Mouse (Mus musculus) liver, postnatal 0 days (tissue): ENCODE results near the gene Npas4. TPM values are rescaled to one million over a fixed set of nuclear protein-coding genes. Genes with fewer than 3 reads are reported as not detected.
"Not testable (repeated sequence)": the region's sequence is repeated elsewhere in the genome, so short reads cannot be mapped to it uniquely, and the experiment has no call there.

ENCODE experiments used
- ATAC-seq: fragments of 200-750 bp; cut with Nextera tagmentation; 2 replicates; pipeline ENCODE4 v1.8.0; 2017; ENCODE audit warnings: mild to moderate bottlenecking, moderate library complexity
- DNase-seq: peaks from one replicate; pipeline ENCODE4 v3.0.0-alpha.2; 2016
- H3K27ac ChIP-seq: fragments of 300-500 bp; sonication (generic); 2 replicates; pipeline ENCODE4 v1.5.1; 2014; ENCODE audit warnings: antibody characterized with exemption, moderate library complexity, mild to moderate bottlenecking, low read depth
- H3K27me3 ChIP-seq: fragments of 300-500 bp; sonication (generic); 2 replicates; pipeline ENCODE4 v1.6.1; 2014; ENCODE audit warnings: low read length, control low read depth, mixed read lengths; ENCODE audit not compliant: insufficient read depth
- H3K36me3 ChIP-seq: fragments of 300-500 bp; sonication (generic); replicated peaks from 2 replicates; pipeline ENCODE4 v1.6.1; 2014; ENCODE audit warnings: mild to moderate bottlenecking, control low read depth, low read length, moderate library complexity, mixed read lengths; ENCODE audit not compliant: insufficient read depth
- H3K4me1 ChIP-seq: fragments of 300-500 bp; sonication (generic); 2 replicates; pipeline ENCODE4 v1.6.1; 2014; ENCODE audit warnings: antibody characterized with exemption, mild to moderate bottlenecking, control low read depth; ENCODE audit not compliant: insufficient read depth
- H3K4me2 ChIP-seq: fragments of 300-500 bp; sonication (generic); 2 replicates; pipeline ENCODE4 v1.6.1; 2014; ENCODE audit warnings: low read depth, mild to moderate bottlenecking, low read length, moderate library complexity, mixed read lengths
- H3K4me3 ChIP-seq: fragments of 300-500 bp; sonication (generic); 2 replicates; pipeline ENCODE4 v1.5.1; 2014; ENCODE audit warnings: low read depth, low read length
- H3K9ac ChIP-seq: fragments of 300-500 bp; sonication (generic); replicated peaks from 2 replicates; pipeline ENCODE4 v1.6.1; 2014; ENCODE audit warnings: mild to moderate bottlenecking, moderate library complexity
- H3K9me3 ChIP-seq: fragments of 300-500 bp; sonication (generic); 2 replicates; pipeline ENCODE4 v1.6.1; 2016; ENCODE audit warnings: mild to moderate bottlenecking, control low read depth, low read length, mixed read lengths
- CTCF ChIP-seq: sonication (generic); IDR thresholded peaks from 2 replicates; pipeline ENCODE4 v1.5.1; 2016; ENCODE audit warnings: antibody characterized with exemption, low read depth
- EP300 ChIP-seq: IDR thresholded peaks from 2 replicates; pipeline ENCODE4 v1.6.1; 2016; ENCODE audit warnings: antibody characterized with exemption, low read depth, mild to moderate bottlenecking
- WGBS: fragments of 180-500 bp; shearing (Covaris S2); extraction: QIAGEN DNeasy Blood & Tissue Kit; methylation state at CpG from one replicate; pipeline ENCODE4 v1.1.7; 2014; ENCODE audit not compliant: insufficient replicate concordance; 5-methylcytosine and 5-hydroxymethylcytosine counted together
- polyA plus RNA-seq: library from polyadenylated mRNA; unstranded; fragments of >200 nt; fragmentation: Nextera tagmentation; extraction: Ambion mirVana; gene quantifications from 2 replicates; pipeline ENCODE4 v1.2.1, GENCODE M21; 2015

Gene Npas4
- polyA plus RNA-seq, 1 experiment from 2014 or later: not detected

DNA sequence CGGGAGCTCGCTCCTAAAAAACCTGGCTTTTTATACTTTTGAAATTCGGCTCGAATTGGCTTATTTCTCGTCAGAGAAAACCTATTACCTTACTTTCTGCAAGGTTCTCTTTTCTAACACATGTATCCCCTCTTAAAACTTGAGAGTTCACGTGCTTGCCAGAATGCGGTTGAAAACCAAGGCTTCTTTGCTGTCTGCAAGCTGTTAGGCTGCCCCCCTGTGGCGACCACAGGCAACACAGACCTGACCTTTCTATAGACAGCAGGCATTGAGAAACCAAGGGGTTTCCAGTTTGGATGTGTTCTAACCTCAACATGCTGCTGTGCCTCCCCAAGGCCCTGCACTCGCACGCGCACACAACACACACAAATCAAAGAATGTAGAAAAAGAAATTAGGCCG lies 26.7 kb upstream of the Npas4 start:
- ATAC-seq (peak; percentile 50; the same call in 1 of the 2 replicates), DNase-seq (peak; percentile 81)
- Histone ChIP-seq H3K4me1 (no peaks in the 10 kb centered on the region), H3K4me3 (no peak overlapping the region), H3K36me3 (no peaks in the 10 kb centered on the region), H3K27me3 (no peaks in the 10 kb centered on the region), H3K9me3 (no peaks in the 10 kb centered on the region), H3K27ac (no peak overlapping the region), H3K4me2 (0 out of 2 replicates have a peak overlapping the region, but pooled peaks have one; percentile 32), H3K9ac (no peak overlapping the region)
- peak; percentile 87 for TF ChIP-seq CTCF
- TF ChIP-seq EP300: no peak
- WGBS: 23% methylated on average over 12 of the region's 12 CpGs

DNA sequence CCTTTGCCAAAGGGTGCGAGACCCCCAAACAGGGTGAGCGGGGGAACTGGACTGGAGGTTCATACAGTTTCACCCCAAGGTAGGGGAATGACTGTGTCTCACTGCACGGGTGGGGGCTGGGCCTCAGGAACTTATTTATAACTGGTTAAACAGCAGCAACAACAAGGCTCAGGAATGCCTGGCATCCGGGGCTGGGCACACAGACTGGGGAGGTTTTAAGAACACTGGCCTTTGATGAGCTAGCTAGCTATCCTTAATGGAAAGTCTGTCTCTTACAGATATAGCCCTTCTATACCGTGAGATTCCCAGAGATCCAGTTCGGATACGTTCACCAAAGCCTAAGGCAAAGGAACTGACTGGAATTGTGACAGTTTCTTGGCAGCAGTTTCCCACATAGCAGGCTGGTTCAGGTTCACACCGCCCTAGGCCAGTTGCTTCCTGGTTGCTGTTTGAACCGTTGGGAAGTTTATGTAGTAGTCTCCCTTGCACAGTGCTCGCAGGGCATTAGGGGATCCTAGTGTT lies 26.2 kb upstream of the Npas4 start:
- Histone ChIP-seq H3K9me3 (no peaks in the 10 kb centered on the region), H3K4me3 (no peak overlapping the region), H3K4me1 (no peaks in the 10 kb centered on the region), H3K9ac (no peak overlapping the region), H3K27me3 (no peaks in the 10 kb centered on the region), H3K27ac (no peak overlapping the region), H3K36me3 (no peaks in the 10 kb centered on the region), H3K4me2 (0 out of 2 replicates have a peak overlapping the region, but pooled peaks have one; percentile 32)
- WGBS: 39% methylated on average over 10 of the region's 10 CpGs
- DNase-seq (no peak), ATAC-seq (peak; percentile 19; the same call in 1 of the 2 replicates)
- TF ChIP-seq EP300 (no peak), CTCF (no peak)

DNA sequence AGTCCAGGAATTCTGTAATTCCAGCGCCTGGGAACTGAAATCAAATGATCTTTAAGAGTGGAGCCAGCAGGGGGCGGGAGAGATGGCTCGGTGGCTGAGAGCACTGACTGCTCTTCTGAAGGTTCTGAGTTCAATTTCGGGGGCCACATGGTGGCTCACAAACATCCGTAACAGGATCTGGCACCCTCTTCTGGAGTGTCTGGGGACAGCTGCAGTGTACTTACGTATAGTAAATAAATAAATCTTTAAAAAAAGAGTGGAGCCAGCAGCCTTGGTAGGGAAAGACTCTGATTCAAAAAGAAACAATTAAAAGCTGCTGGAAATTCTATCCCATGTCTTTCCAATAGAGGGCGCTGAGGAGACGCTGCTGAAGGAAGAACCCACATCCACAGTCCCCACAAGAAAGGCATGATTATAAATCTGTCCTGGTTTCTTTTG lies 24.9 kb upstream of the Npas4 start:
- no peak overlapping the region for H3K4me3 ChIP-seq
- TF ChIP-seq EP300: no peak
- TF ChIP-seq CTCF: peak; percentile 61
- ATAC-seq (no peak), DNase-seq (peak; percentile 25)
- no peaks in the 10 kb centered on the region for H3K9me3 ChIP-seq
- H3K4me1 ChIP-seq: no peaks in the 10 kb centered on the region
- WGBS: 16% methylated on average over 8 of the region's 8 CpGs
- no peak overlapping the region for H3K9ac ChIP-seq
- H3K27me3 ChIP-seq: no peaks in the 10 kb centered on the region
- H3K27ac ChIP-seq: no peak overlapping the region
- no peaks in the 10 kb centered on the region for H3K36me3 ChIP-seq
- no peak overlapping the region for H3K4me2 ChIP-seq

DNA sequence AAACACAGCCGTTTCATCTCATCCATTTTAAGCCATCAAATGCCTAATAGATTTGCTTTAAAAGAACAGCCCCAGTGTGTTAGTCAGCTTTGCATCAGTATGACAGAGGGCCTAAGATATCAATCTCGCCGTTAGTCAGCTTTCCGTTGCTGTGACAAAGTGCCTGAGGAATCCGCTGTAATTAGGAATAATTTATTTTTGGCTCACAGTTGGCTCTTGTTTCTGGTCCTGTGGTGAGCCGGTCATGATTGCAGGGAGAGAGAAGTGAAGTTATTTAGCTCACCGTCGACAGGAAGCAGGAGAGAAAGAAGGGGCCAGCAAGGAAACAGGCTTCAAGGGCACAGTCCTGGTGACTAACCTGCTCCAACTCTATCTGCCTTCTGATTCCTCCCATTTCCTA lies 23.0 kb upstream of the Npas4 start:
- no peaks in the 10 kb centered on the region for H3K9me3 ChIP-seq
- no peak overlapping the region for H3K9ac ChIP-seq
- no peak for TF ChIP-seq CTCF
- TF ChIP-seq EP300: no peak
- no peak overlapping the region for H3K27ac ChIP-seq
- ATAC-seq (no peak), DNase-seq (no peak)
- H3K4me1 ChIP-seq: no peaks in the 10 kb centered on the region
- no peak overlapping the region for H3K4me2 ChIP-seq
- no peaks in the 10 kb centered on the region for H3K36me3 ChIP-seq
- no peak overlapping the region for H3K4me3 ChIP-seq
- 46% methylated on average over 8 of the region's 8 CpGs for WGBS
- H3K27me3 ChIP-seq: no peaks in the 10 kb centered on the region

DNA sequence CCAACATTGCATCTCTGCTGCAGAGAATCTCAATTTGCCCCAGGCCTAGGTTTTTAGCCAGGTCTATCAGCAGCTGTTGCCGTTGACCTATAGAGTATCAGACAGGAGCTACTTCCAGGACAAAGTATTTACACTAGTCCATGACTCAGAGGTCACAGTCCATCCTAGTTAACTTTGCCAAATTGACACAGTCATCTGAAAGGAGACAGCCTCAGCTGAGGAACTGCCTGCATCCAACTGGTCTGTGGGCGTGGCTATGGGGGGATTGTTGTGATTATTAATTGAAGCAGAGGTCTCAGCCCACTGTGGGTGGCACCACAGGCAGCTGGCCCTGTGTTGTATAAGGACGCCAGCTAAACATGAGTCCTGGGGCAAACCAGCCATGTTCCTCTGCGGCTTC lies 14.8 kb upstream of the Npas4 start:
- DNase-seq: no peak
- 57% methylated on average over 4 of the region's 4 CpGs for WGBS

DNA sequence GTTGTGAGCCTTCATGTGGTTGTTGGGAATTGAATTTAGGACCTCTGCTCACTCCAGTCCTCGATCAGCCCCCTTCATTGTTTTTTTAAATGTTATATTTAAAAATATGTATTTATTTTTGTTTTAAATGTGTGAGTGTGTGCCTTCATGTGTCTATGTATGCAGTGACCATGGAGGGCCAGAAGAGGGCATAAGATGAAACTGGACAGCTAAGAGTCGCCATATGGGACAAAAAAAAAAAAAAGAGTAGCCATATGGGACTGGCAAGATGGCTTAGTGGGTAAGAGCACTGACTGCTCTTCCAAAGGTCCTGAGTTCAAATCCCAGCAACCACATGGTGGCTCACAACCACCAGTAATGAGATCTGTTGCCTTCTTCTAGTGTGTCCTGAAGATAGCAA lies 13.5 kb upstream of the Npas4 start:
- H3K36me3 ChIP-seq, DNase-seq, ATAC-seq, H3K4me3 ChIP-seq, H3K27ac ChIP-seq, H3K4me2 ChIP-seq, H3K9me3 ChIP-seq, H3K4me1 ChIP-seq, H3K9ac ChIP-seq: not testable (repeated sequence)
- 0 out of 2 replicates have a peak, but pooled peaks have one; percentile 14 for TF ChIP-seq CTCF
- 49% methylated on average over 2 of the region's 2 CpGs for WGBS
- H3K27me3 ChIP-seq: peaks cover 13% of the 10 kb centered on the region

More for the DNA sequence above, 14.8 kb upstream of the Npas4 start:
- H3K36me3 ChIP-seq: no peaks in the 10 kb centered on the region
- H3K9me3 ChIP-seq: no peaks in the 10 kb centered on the region
- H3K27ac ChIP-seq: no peak overlapping the region
- H3K9ac ChIP-seq: no peak overlapping the region
- no peak overlapping the region for H3K4me2 ChIP-seq
- no peak for TF ChIP-seq CTCF
- TF ChIP-seq EP300: no peak
- H3K4me1 ChIP-seq: no peaks in the 10 kb centered on the region; the same call in 1 of the 2 replicates
- ATAC-seq: peak; percentile 75
- H3K27me3 ChIP-seq: peaks cover 13% of the 10 kb centered on the region
- no peak overlapping the region for H3K4me3 ChIP-seq
